Mouse (Mus musculus) kidney, postnatal 14 days (tissue): ENCODE measurements around the gene Slc30a1.
A peak's percentile ranks its signal among the peaks of the same experiment; 100 is the strongest.

Source experiments
- DNase-seq: peaks from one replicate; pipeline ENCODE4 v3.0.0; 2022; ENCODE audit warnings: mixed read lengths

The Slc30a1 gene

GRCm38 (mm10) chr1:191906571-191907430, at the start of gene Slc30a1:
Gene Slc30a1 (plus strand): TSS chr1:191906767.
- peak; percentile 100 for DNase-seq

- DNase-seq: no peak
Measured at GRCm38 (mm10) chr1:191856886-191857651, 49.5 kb upstream of the Slc30a1 start.

- no peak for DNase-seq
Measured at GRCm38 (mm10) chr1:191858136-191858535, 48.4 kb upstream of the Slc30a1 start.

- DNase-seq: no peak
Measured at GRCm38 (mm10) chr1:191859847-191860246, 46.7 kb upstream of the Slc30a1 start.

- DNase-seq: peak; percentile 39
Measured at GRCm38 (mm10) chr1:191861247-191861646, 45.3 kb upstream of the Slc30a1 start.

GRCm38 (mm10) chr1:191863833-191864550, 42.6 kb upstream of the Slc30a1 start:
- no peak for DNase-seq

GRCm38 (mm10) chr1:191864551-191865027, 42.0 kb upstream of the Slc30a1 start:
- DNase-seq: no peak

GRCm38 (mm10) chr1:191872076-191872710, 34.4 kb upstream of the Slc30a1 start:
- peak; percentile 51 for DNase-seq

GRCm38 (mm10) chr1:191875006-191875405, 31.6 kb upstream of the Slc30a1 start:
- DNase-seq: no peak

- DNase-seq: no peak
Measured at GRCm38 (mm10) chr1:191875683-191876305, 30.8 kb upstream of the Slc30a1 start.

GRCm38 (mm10) chr1:191877681-191878080, 28.9 kb upstream of the Slc30a1 start:
- DNase-seq: no peak

GRCm38 (mm10) chr1:191878518-191878921, 28.0 kb upstream of the Slc30a1 start:
- no peak for DNase-seq

GRCm38 (mm10) chr1:191880247-191880646, 26.3 kb upstream of the Slc30a1 start:
- no peak for DNase-seq

GRCm38 (mm10) chr1:191880921-191881609, 25.5 kb upstream of the Slc30a1 start:
- DNase-seq: no peak

GRCm38 (mm10) chr1:191881663-191882062, 24.9 kb upstream of the Slc30a1 start:
- DNase-seq: no peak

- DNase-seq: no peak
Measured at GRCm38 (mm10) chr1:191882474-191883206, 23.9 kb upstream of the Slc30a1 start.

- DNase-seq: no peak
Measured at GRCm38 (mm10) chr1:191883654-191884053, 22.9 kb upstream of the Slc30a1 start.

- DNase-seq: peak; percentile 38
Measured at GRCm38 (mm10) chr1:191891912-191892311, 14.7 kb upstream of the Slc30a1 start.

- no peak for DNase-seq
Measured at GRCm38 (mm10) chr1:191894386-191894785, 12.2 kb upstream of the Slc30a1 start.

- DNase-seq: no peak
Measured at GRCm38 (mm10) chr1:191894857-191895256, 11.7 kb upstream of the Slc30a1 start.
